Mouse (Mus musculus) lung, postnatal 0 days (tissue): Measurements from ENCODE around the gene Acbd7. TPM values are rescaled to one million over a fixed set of nuclear protein-coding genes. Genes with fewer than 3 reads are reported as not detected.

Experiments used
- ATAC-seq: fragments of 200-750 bp; cut with Nextera tagmentation; 2 replicates; pipeline ENCODE4 v1.8.0; 2017; ENCODE audit warnings: moderate library complexity
- DNase-seq: peaks from one replicate; pipeline ENCODE4 v3.0.0-alpha.2; 2016; ENCODE audit warnings: low spot score
- H3K27ac ChIP-seq: fragments of 300-500 bp; sonication (generic); 2 replicates; pipeline ENCODE4 v1.5.1; 2014; ENCODE audit warnings: antibody characterized with exemption, mild to moderate bottlenecking, low read length, mixed read lengths
- H3K27me3 ChIP-seq: fragments of 300-500 bp; sonication (generic); replicated peaks from 2 replicates; pipeline ENCODE4 v1.6.1; 2014; ENCODE audit warnings: low read length, mixed read lengths; ENCODE audit not compliant: insufficient read depth
- H3K36me3 ChIP-seq: fragments of 300-500 bp; sonication (generic); 2 replicates; pipeline ENCODE4 v1.6.1; 2014; ENCODE audit warnings: low read length, mixed read lengths; ENCODE audit not compliant: insufficient read depth
- H3K4me1 ChIP-seq: fragments of 300-500 bp; sonication (generic); 2 replicates; pipeline ENCODE4 v1.6.1; 2014; ENCODE audit warnings: antibody characterized with exemption, low read depth, low read length, mixed read lengths; ENCODE audit not compliant: insufficient read depth
- H3K4me2 ChIP-seq: fragments of 300-500 bp; sonication (generic); replicated peaks from 2 replicates; pipeline ENCODE4 v1.6.1; 2014; ENCODE audit warnings: low read depth, mild to moderate bottlenecking, low read length, moderate library complexity, mixed read lengths
- H3K4me3 ChIP-seq: fragments of 300-500 bp; sonication (generic); 2 replicates; pipeline ENCODE4 v1.5.1; 2014; ENCODE audit warnings: low read depth, low read length
- H3K9ac ChIP-seq: fragments of 300-500 bp; sonication (generic); replicated peaks from 2 replicates; pipeline ENCODE4 v1.6.1; 2014; ENCODE audit warnings: low read depth, mild to moderate bottlenecking
- H3K9me3 ChIP-seq: fragments of 300-500 bp; sonication (generic); 2 replicates; pipeline ENCODE4 v1.6.1; 2016; ENCODE audit warnings: low read length, mixed read lengths
- CTCF ChIP-seq: IDR thresholded peaks from 2 replicates; pipeline ENCODE4 v1.5.1; 2016; ENCODE audit warnings: antibody characterized with exemption, mild to moderate bottlenecking
- EP300 ChIP-seq: IDR thresholded peaks from 2 replicates; pipeline ENCODE4 v1.6.1; 2016; ENCODE audit warnings: antibody characterized with exemption, mild to moderate bottlenecking, control low read depth
- WGBS: fragments of 180-500 bp; shearing (Covaris S2); extraction: QIAGEN DNeasy Blood & Tissue Kit; methylation state at CpG from one replicate; pipeline ENCODE4 v1.1.7; 2014; 5-methylcytosine and 5-hydroxymethylcytosine counted together
- polyA plus RNA-seq: library from polyadenylated mRNA; unstranded; fragments of >200 nt; fragmentation: Nextera tagmentation; extraction: Ambion mirVana; gene quantifications from 2 replicates; pipeline ENCODE4 v1.2.1, GENCODE M21; 2015

Gene Acbd7
- polyA plus RNA-seq, 1 experiment from 2014 or later, result 2.5 TPM

DNA sequence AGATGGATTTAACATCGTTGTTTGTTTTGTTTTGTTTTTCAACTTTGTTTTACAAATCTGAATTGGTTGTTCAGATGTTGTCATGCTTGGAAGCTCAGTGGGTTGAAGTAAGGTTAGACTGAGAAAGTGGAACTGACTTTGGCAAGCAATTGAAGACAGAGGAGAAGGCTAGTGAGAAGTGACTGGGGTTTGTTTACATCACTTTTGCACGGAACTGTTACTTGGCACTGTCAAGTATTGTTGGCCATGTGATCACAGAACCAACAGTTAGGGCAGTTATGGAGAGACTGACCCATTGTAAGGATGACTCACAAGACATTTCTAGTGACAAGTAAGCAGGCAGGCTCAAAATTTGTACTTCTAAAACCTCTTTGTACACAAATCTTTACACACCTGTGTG lies 12.8 kb upstream of the Acbd7 start:
- peak; percentile 57 for ATAC-seq
- Histone ChIP-seq H3K4me1 (no peaks in the 10 kb centered on the region), H3K4me3 (no peak overlapping the region), H3K9me3 (no peaks in the 10 kb centered on the region), H3K4me2 (no peak overlapping the region), H3K27ac (0 out of 2 replicates have a peak overlapping the region, but pooled peaks have one; percentile 14), H3K27me3 (no peaks in the 10 kb centered on the region), H3K36me3 (peaks cover 20% of the 10 kb centered on the region), H3K9ac (no peak overlapping the region)
- peak; percentile 25 for DNase-seq
- TF ChIP-seq EP300 (no peak), CTCF (no peak)
- 62% methylated on average over 2 of the region's 2 CpGs for WGBS

DNA sequence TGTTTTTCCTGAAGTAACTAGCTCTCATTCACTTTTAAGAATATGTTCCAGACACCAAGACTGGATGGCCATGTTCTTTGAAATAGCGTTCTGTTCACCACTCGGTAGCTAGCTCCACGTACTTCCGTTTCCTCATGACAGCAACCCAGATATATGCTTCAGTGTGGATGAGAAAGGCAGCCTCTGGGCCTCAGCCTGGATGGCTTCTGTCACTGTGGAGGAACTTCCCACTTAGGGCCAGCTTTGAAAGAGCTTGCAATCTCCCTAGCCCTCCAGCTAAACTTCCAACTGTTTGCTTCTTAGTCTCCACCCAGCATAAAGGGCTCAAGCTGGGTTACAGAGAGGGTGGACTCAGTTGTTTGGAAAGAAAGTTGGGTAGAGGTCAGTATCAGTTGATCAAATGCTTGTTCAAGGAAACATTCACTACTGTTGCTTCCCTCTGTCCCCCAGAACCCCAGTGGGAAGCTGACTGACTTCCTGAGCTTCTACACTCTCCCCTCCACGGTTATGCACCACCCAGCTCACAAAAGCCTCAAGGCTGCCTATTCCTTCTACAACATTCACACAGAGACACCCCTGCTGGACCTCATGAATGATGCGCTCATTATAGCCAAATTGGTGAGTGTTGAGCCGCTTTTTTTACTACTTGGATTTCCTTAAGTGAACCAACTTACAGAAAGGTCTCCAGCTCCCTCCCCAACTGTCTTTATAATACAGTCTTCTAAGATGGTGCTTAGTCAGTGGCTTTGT lies 11.4 kb upstream of the Acbd7 start:
- H3K27ac ChIP-seq, result no peak overlapping the region
- H3K9me3 ChIP-seq, result no peaks in the 10 kb centered on the region
- no peak overlapping the region for H3K9ac ChIP-seq
- TF ChIP-seq EP300 (no peak), CTCF (no peak)
- H3K4me3 ChIP-seq, result no peak overlapping the region
- WGBS, result 92% methylated on average over 7 of the region's 7 CpGs
- no peak for DNase-seq
- H3K36me3 ChIP-seq, result peaks cover 25% of the 10 kb centered on the region
- H3K27me3 ChIP-seq, result no peaks in the 10 kb centered on the region
- no peak overlapping the region for H3K4me2 ChIP-seq
- no peak for ATAC-seq
- no peaks in the 10 kb centered on the region for H3K4me1 ChIP-seq

DNA sequence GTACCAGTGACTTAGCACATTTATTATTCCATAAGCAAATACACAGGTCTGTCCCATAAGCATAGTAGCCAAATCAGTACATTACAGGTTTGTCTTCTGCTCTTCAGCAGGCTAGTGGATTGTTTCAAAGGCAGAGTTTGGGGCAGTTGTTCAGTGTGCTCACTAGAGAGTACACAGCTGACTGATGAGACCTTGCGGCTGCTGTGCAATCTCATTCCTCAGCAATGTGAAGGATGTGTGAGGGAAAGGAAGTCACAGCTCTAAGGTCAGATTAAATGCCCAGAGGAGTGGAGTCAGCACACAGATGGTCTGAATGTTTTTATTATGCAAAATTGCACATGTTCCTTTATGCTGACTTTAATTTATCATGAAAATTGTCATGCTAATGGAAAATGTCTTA lies 9.4 kb upstream of the Acbd7 start:
- Histone ChIP-seq H3K4me1 (peaks cover 3% of the 10 kb centered on the region; the same call in 1 of the 2 replicates), H3K9me3 (no peaks in the 10 kb centered on the region), H3K27ac (no peak overlapping the region), H3K4me2 (no peak overlapping the region), H3K9ac (no peak overlapping the region), H3K4me3 (no peak overlapping the region), H3K27me3 (no peaks in the 10 kb centered on the region), H3K36me3 (peaks cover 25% of the 10 kb centered on the region)
- TF ChIP-seq EP300, result no peak
- TF ChIP-seq CTCF, result no peak
- 60% methylated on average over 1 of the region's 1 CpGs for WGBS
- DNase-seq (peak; percentile 29), ATAC-seq (peak; percentile 55)

DNA sequence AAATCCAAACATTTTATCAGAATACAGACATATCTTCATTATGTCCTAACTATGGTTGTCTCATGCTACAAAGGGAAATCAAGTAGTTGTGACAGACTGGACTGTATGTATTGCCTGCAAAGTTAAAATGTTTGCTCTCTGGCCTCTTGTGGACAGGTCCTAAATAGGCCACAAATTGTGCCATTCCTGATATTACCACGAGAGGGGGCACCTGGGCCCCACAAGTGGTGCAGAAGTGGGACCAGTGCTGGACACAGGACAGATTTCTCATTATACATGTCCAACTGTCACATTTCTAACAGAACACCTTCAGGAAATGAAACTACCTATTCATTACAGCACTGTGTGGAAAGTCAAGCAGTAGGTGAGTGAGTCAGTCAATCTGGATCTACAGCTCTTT lies 8.6 kb upstream of the Acbd7 start:
- peak; percentile 70 for DNase-seq

DNA sequence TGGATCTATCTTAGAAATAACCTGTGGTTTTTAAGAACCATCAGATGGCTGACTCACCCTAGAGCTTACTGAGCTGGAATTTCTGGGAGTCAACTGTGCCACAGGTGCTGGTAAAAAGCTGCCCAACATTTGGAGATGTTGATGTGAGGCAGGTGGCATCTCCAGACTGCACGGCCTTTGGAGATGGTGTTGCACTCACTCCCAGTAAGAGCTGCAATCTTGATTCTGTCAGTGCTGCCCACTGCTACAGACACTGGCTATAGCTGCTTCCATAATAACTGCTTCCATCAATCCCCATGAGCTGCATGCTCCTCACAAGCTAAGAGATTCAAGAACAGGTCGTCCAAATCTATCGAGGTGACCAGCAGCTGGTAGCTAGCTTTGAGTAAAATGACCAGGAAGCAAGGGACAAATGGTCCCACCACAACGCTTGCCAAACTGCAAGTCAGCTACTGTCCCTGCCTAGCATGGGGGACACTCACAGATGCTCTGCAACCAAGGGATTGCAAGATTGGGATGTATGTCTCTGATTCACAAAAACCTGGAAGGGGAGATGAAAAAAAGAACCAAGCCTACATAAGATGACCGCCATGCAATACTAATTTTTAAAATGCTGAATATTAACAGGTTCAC lies 4.8 kb upstream of the Acbd7 start:
- ATAC-seq, result no peak
- no peak overlapping the region for H3K9ac ChIP-seq
- H3K27me3 ChIP-seq, result no peaks in the 10 kb centered on the region
- TF ChIP-seq EP300 (no peak), CTCF (no peak)
- peaks cover 5% of the 10 kb centered on the region; the same call in 1 of the 2 replicates for H3K36me3 ChIP-seq
- peak overlapping the region; percentile 66; the same call in 1 of the 2 replicates for H3K4me2 ChIP-seq
- H3K4me1 ChIP-seq, result peaks cover 8% of the 10 kb centered on the region; the same call in 1 of the 2 replicates
- H3K9me3 ChIP-seq, result no peaks in the 10 kb centered on the region
- H3K4me3 ChIP-seq, result no peak overlapping the region
- no peak for DNase-seq
- WGBS, result 66% methylated on average over 5 of the region's 5 CpGs
- no peak overlapping the region for H3K27ac ChIP-seq

More for the DNA sequence above, 8.6 kb upstream of the Acbd7 start:
- no peaks in the 10 kb centered on the region for H3K27me3 ChIP-seq
- peaks cover 25% of the 10 kb centered on the region for H3K36me3 ChIP-seq
- ATAC-seq, result peak; percentile 48; the same call in 1 of the 2 replicates
- TF ChIP-seq CTCF (peak; percentile 82), EP300 (no peak)
- no peak overlapping the region for H3K9ac ChIP-seq
- no peaks in the 10 kb centered on the region for H3K9me3 ChIP-seq
- no peak overlapping the region for H3K27ac ChIP-seq
- 19% methylated on average over 1 of the region's 1 CpGs for WGBS
- H3K4me3 ChIP-seq, result no peak overlapping the region
- H3K4me2 ChIP-seq, result no peak overlapping the region
- H3K4me1 ChIP-seq, result peaks cover 8% of the 10 kb centered on the region; the same call in 1 of the 2 replicates

DNA sequence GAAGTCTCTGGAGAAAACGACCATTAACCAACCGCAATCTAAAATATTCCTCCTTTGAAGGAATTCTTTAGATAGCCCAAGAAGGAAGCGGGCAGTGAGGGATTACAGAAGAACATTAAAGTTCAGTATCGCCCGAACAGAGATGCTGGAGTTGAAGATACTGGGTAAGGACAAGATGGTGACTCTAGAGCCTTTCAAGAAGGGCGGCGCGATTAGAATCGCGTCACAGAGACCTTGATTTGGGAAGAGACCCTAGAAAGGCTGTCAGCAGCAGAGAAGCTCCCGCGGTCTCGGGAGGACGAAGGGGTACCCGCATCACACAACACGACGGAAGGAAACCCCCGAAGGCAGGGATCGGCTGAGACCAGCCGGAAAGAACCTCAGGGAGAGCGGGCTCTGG lies 3.9 kb upstream of the Acbd7 start:
- peak overlapping the region; percentile 66 for H3K4me2 ChIP-seq
- WGBS, result 1% methylated on average over 21 of the region's 21 CpGs
- H3K27ac ChIP-seq, result peak overlapping the region; percentile 26
- H3K9me3 ChIP-seq, result no peaks in the 10 kb centered on the region
- H3K4me1 ChIP-seq, result peaks cover 8% of the 10 kb centered on the region; the same call in 1 of the 2 replicates
- DNase-seq (no peak), ATAC-seq (no peak)
- no peaks in the 10 kb centered on the region for H3K27me3 ChIP-seq
- peak overlapping the region; percentile 37 for H3K9ac ChIP-seq
- H3K36me3 ChIP-seq, result peaks cover 5% of the 10 kb centered on the region; the same call in 1 of the 2 replicates
- peak overlapping the region; percentile 57 for H3K4me3 ChIP-seq
- TF ChIP-seq CTCF (no peak), EP300 (no peak)
